Mouse (Mus musculus) lung, postnatal 14 days (tissue): ENCODE data around the gene Vmn2r42.
"Not testable (repeated sequence)": the region's sequence is repeated elsewhere in the genome, so short reads cannot be mapped to it uniquely, and the experiment has no call there.

Source experiments
- DNase-seq: peaks from one replicate; pipeline ENCODE4 v3.0.0; 2021

Vmn2r42 gene

DNA sequence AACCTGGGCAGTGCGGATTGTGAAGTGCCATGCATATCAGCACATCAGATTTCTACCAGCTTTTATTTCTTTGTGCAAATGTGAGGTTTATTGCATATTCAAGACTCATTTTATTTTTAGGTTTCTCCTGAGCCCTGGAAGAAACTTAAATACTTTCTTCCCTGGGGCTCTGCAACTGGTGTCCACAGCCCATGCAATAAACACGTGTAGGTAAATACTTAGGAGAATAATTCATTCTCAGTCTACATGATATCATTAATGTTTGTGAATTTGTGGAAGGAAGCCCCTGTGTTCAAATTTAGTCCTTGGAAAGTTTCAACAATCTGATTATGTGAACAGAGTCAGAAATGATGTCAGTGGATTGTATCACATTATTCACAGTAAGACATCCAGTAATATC is at the start of gene Vmn2r42:
Vmn2r42 (minus strand) TSS at position 101 of the 400 bp plus-strand sequence.
- not testable (repeated sequence) for DNase-seq

- DNase-seq, result not testable (repeated sequence)
These were observed 38.6 kb downstream of the Vmn2r42 start, which contains the start of gene Vmn2r41 for GRCm38 (mm10) chr7:8161554-8161953. Gene Vmn2r41, minus strand, starts transcription at chr7:8161654.
